Mouse (Mus musculus): ENCODE measurements at regions not wholly inside any gene's neighbourhood (a gene's known extent, or its start where the extent isn't known, plus 50 kb on each side); places are given as distances from the start of the nearest gene placed in this dataset.

DNA sequence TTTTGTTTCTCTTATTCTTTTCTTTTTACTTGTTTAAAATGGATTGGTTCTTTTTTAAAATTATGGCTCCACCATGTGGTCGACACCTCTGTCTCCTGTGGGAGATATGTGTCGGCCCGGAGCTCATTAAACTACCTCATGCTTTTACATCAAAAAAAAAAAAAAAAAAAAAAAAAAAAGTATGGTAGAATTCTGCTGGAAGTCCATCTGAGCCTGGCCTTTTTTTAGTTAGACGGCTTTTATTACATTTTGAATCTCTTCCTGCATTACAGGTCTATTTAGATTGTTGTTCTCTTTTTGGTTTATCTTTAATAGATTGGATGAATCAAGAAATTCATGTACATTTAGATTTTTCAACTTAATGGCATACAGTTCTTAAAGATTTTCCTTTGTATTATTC lies 350.8 kb upstream of the Ascc3 start:
- WGBS = 85% methylated on average over 4 of the region's 4 CpGs
- no peak overlapping the region for H3K9ac ChIP-seq (replicated peaks; ENCODE audit: low read length)
- no peaks in the 10 kb centered on the region for H3K36me3 ChIP-seq (ENCODE audit: control insufficient read depth, insufficient read depth, low read length)
- ATAC-seq (ENCODE audit: low FRiP score, low TSS enrichment) = no peak
- H3K4me2 ChIP-seq (ENCODE audit: low read length) = no peak overlapping the region
- H3K9me3 ChIP-seq (ENCODE audit: control insufficient read depth, low read length) = no peaks in the 10 kb centered on the region
- H3K4me3 ChIP-seq (replicated peaks; ENCODE audit: low read depth, low read length) = no peak overlapping the region
- H3K4me1 ChIP-seq (ENCODE audit: control insufficient read depth, insufficient read depth, low read length) = no peaks in the 10 kb centered on the region
- no peak overlapping the region for H3K27ac ChIP-seq (replicated peaks; ENCODE audit: low read depth, low read length)
- H3K27me3 ChIP-seq (ENCODE audit: control insufficient read depth, insufficient read depth, low read length) = no peaks in the 10 kb centered on the region
- no peak for DNase-seq

DNA sequence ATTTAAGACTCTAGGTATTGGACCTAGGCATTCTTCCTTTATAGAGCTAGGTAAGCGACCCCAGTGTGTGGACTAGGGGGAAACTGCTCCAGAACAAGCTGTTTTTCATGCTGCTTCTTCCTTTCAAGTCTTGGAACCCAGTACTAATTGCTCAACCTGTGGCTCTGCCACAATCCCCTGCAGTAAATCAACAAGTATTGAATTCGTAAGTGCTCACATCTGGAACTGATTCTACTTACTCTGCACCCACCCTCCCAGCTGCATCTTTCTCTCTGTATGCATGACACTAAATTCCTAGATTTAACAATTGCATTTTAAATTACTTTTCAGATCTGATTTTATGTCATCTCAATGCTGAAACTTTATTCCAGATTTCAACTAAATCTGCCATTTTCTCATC lies 388.9 kb upstream of the Ascc3 start:
- H3K9me3 ChIP-seq (ENCODE audit: control insufficient read depth, low read length) = no peaks in the 10 kb centered on the region
- WGBS = 74% methylated on average over 2 of the region's 2 CpGs
- H3K27me3 ChIP-seq (ENCODE audit: control insufficient read depth, insufficient read depth, low read length) = no peaks in the 10 kb centered on the region
- H3K9ac ChIP-seq (replicated peaks; ENCODE audit: low read length) = no peak overlapping the region
- no peak for ATAC-seq (ENCODE audit: low FRiP score, low TSS enrichment)
- no peak overlapping the region for H3K4me3 ChIP-seq (replicated peaks; ENCODE audit: low read depth, low read length)
- no peak overlapping the region for H3K4me2 ChIP-seq (ENCODE audit: low read length)
- no peak overlapping the region for H3K27ac ChIP-seq (replicated peaks; ENCODE audit: low read depth, low read length)
- no peaks in the 10 kb centered on the region for H3K36me3 ChIP-seq (ENCODE audit: control insufficient read depth, insufficient read depth, low read length)
- H3K4me1 ChIP-seq (ENCODE audit: control insufficient read depth, insufficient read depth, low read length) = no peaks in the 10 kb centered on the region
- no peak for DNase-seq

DNA sequence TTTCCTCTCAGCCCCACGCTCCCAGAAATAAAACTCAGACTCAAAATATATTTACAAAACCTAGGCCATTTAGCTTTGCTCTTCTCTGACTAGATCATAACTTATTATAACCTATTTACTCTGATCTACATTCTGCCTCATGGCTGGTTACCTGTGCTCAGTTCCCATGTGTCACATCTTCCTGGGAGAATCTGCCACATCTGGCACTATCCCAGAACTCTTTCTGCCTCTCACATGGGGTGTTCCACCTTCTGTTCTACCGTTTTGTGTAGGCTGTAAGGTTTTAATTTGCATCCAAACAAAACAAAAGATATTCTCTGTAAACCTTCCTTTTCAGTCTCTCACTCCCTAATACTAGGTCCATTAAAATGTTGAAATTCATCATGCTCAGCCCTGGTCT lies 390.8 kb upstream of the Ascc3 start:
- no peaks in the 10 kb centered on the region for H3K4me1 ChIP-seq (ENCODE audit: control insufficient read depth, insufficient read depth, low read length)
- H3K36me3 ChIP-seq (ENCODE audit: control insufficient read depth, insufficient read depth, low read length) = no peaks in the 10 kb centered on the region
- no peak overlapping the region for H3K4me2 ChIP-seq (ENCODE audit: low read length)
- no peak overlapping the region for H3K4me3 ChIP-seq (replicated peaks; ENCODE audit: low read depth, low read length)
- ATAC-seq (ENCODE audit: low FRiP score, low TSS enrichment) (no peak), DNase-seq (no peak)
- H3K9ac ChIP-seq (replicated peaks; ENCODE audit: low read length) = no peak overlapping the region
- 55% methylated on average over 2 of the region's 2 CpGs for whole genome bisulfite sequencing
- no peaks in the 10 kb centered on the region for H3K27me3 ChIP-seq (ENCODE audit: control insufficient read depth, insufficient read depth, low read length)
- H3K9me3 ChIP-seq (ENCODE audit: control insufficient read depth, low read length) = no peaks in the 10 kb centered on the region
- no peak overlapping the region for H3K27ac ChIP-seq (replicated peaks; ENCODE audit: low read depth, low read length)

- peak; percentile 73; the same call in 1 of the 2 replicates for ATAC-seq (ENCODE audit: low FRiP score, low TSS enrichment)
- DNase-seq = peak; percentile 73
- Histone ChIP-seq H3K36me3 (ENCODE audit: control insufficient read depth, insufficient read depth, low read length) (no peaks in the 10 kb centered on the region), H3K9ac (replicated peaks; ENCODE audit: low read length) (no peak overlapping the region), H3K4me2 (ENCODE audit: low read length) (no peak overlapping the region), H3K27me3 (ENCODE audit: control insufficient read depth, insufficient read depth, low read length) (no peaks in the 10 kb centered on the region), H3K9me3 (ENCODE audit: control insufficient read depth, low read length) (no peaks in the 10 kb centered on the region), H3K27ac (replicated peaks; ENCODE audit: low read depth, low read length) (no peak overlapping the region), H3K4me1 (ENCODE audit: control insufficient read depth, insufficient read depth, low read length) (no peaks in the 10 kb centered on the region), H3K4me3 (replicated peaks; ENCODE audit: low read depth, low read length) (no peak overlapping the region)
Observed at GRCm38 (mm10) chr10:50199857-50200256, 392.6 kb upstream of the Ascc3 start.

DNA sequence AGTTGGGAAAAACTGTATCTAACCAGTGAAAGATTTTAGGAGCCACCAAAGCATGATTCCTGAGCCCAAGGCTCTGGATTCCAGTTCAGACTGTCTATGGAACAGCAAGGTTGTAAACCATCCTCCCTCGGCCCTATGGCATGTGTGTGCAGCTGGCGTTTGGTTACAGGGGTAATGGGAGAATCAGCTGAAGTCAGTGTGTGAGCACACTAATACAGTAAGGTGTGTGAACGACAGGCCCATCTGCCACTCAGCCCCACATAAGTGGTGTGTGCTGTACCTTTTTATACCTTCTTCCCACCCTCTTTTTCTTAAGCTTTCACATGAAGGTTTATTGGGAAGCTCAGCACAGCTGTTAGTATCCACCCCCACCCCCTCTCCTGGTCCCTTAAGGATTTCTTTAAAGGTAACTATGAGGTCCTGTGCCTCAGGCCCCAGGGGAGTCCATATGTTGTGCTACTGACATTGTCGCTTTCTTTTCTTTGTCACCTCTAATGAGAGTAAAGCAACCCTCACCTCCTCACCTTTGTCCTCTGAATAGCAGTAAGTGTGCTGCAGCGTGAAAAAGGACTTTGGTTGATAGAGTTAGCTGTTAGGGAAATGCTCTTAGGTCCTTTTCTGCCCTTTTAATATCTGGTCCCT lies 394.5 kb upstream of the Ascc3 start:
- Histone ChIP-seq H3K9ac (replicated peaks; ENCODE audit: low read length) (no peak overlapping the region), H3K27ac (replicated peaks; ENCODE audit: low read depth, low read length) (no peak overlapping the region), H3K36me3 (ENCODE audit: control insufficient read depth, insufficient read depth, low read length) (no peaks in the 10 kb centered on the region), H3K4me3 (replicated peaks; ENCODE audit: low read depth, low read length) (no peak overlapping the region), H3K4me1 (ENCODE audit: control insufficient read depth, insufficient read depth, low read length) (no peaks in the 10 kb centered on the region), H3K27me3 (ENCODE audit: control insufficient read depth, insufficient read depth, low read length) (no peaks in the 10 kb centered on the region), H3K9me3 (ENCODE audit: control insufficient read depth, low read length) (no peaks in the 10 kb centered on the region), H3K4me2 (ENCODE audit: low read length) (no peak overlapping the region)
- 76% methylated on average over 5 of the region's 5 CpGs for WGBS
- no peak for DNase-seq
- no peak for ATAC-seq (ENCODE audit: low FRiP score, low TSS enrichment)

GRCm38 (mm10) chr10:50190276-50190675 lies 401.7 kb upstream of the Grik2 start:
- H3K27ac ChIP-seq (replicated peaks; ENCODE audit: low read depth, low read length) = no peak overlapping the region
- no peak for DNase-seq
- no peak for ATAC-seq (ENCODE audit: low FRiP score, low TSS enrichment)
- no peak overlapping the region for H3K4me2 ChIP-seq (ENCODE audit: low read length)
- no peaks in the 10 kb centered on the region for H3K27me3 ChIP-seq (ENCODE audit: control insufficient read depth, insufficient read depth, low read length)
- WGBS = 77% methylated on average over 4 of the region's 4 CpGs
- H3K4me1 ChIP-seq (ENCODE audit: control insufficient read depth, insufficient read depth, low read length) = no peaks in the 10 kb centered on the region
- no peak overlapping the region for H3K4me3 ChIP-seq (replicated peaks; ENCODE audit: low read depth, low read length)
- no peaks in the 10 kb centered on the region for H3K36me3 ChIP-seq (ENCODE audit: control insufficient read depth, insufficient read depth, low read length)
- H3K9ac ChIP-seq (replicated peaks; ENCODE audit: low read length) = no peak overlapping the region
- no peaks in the 10 kb centered on the region for H3K9me3 ChIP-seq (ENCODE audit: control insufficient read depth, low read length)

- Histone ChIP-seq H3K27me3 (ENCODE audit: control insufficient read depth, insufficient read depth, low read length) (no peaks in the 10 kb centered on the region), H3K4me1 (ENCODE audit: control insufficient read depth, insufficient read depth, low read length) (no peaks in the 10 kb centered on the region), H3K36me3 (ENCODE audit: control insufficient read depth, insufficient read depth, low read length) (no peaks in the 10 kb centered on the region), H3K4me3 (replicated peaks; ENCODE audit: low read depth, low read length) (no peak overlapping the region), H3K9me3 (ENCODE audit: control insufficient read depth, low read length) (no peaks in the 10 kb centered on the region), H3K9ac (replicated peaks; ENCODE audit: low read length) (no peak overlapping the region), H3K27ac (replicated peaks; ENCODE audit: low read depth, low read length) (no peak overlapping the region), H3K4me2 (ENCODE audit: low read length) (no peak overlapping the region)
- WGBS = 72% methylated on average over 6 of the region's 6 CpGs
- ATAC-seq (ENCODE audit: low FRiP score, low TSS enrichment) (no peak), DNase-seq (peak; percentile 1)
Observed at GRCm38 (mm10) chr10:50169116-50169515, 380.6 kb upstream of the Grik2 start.

DNA sequence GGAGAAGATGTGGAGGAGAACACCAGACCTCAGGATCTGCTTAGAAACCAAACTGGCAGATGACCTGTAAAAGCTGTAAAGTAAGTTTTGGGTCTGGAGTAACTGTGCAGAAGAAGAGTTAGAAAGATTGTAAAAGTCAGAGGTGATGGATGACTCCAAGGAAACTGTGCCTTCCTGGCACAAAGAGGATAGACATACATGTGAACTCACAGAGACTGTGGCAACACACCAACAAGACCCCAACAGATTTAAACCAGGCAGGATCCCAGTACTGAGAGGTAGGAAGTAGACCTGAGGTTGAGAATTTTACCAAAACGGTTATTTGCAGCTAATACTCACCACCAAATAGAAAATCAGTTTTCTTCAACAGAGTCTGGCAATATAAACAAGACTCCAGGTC lies 349.8 kb upstream of the Grik2 start:
- Histone ChIP-seq H3K4me3 (replicated peaks; ENCODE audit: low read depth, low read length) (no peak overlapping the region), H3K27me3 (ENCODE audit: control insufficient read depth, insufficient read depth, low read length) (no peaks in the 10 kb centered on the region), H3K9me3 (ENCODE audit: control insufficient read depth, low read length) (no peaks in the 10 kb centered on the region), H3K4me2 (ENCODE audit: low read length) (no peak overlapping the region), H3K9ac (replicated peaks; ENCODE audit: low read length) (no peak overlapping the region), H3K27ac (replicated peaks; ENCODE audit: low read depth, low read length) (no peak overlapping the region), H3K36me3 (ENCODE audit: control insufficient read depth, insufficient read depth, low read length) (no peaks in the 10 kb centered on the region), H3K4me1 (ENCODE audit: control insufficient read depth, insufficient read depth, low read length) (no peaks in the 10 kb centered on the region)
- no peak for DNase-seq
- 69% methylated on average over 1 of the region's 1 CpGs for WGBS
- ATAC-seq (ENCODE audit: low FRiP score, low TSS enrichment) = no peak

DNA sequence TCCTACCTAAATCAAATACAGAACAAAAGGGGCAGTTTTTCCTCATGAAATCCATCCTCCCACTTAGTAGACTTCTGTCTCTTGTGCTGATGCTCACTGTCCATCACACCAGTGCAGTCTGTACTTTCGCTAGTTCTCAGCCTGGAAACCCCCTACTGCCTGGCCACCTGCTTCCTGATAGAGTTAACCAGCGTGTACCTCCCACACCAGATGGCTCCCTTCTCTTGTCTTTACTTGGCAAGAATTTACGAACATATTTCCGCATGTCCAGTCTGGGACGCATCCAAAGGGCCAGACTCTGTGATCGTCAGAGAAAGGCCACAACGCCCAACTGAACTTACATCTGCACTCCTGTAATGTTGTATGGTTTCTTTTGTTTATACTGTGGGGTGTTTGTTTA lies 349.2 kb upstream of the Grik2 start:
- Histone ChIP-seq H3K4me2 (ENCODE audit: low read length) (no peak overlapping the region), H3K4me3 (replicated peaks; ENCODE audit: low read depth, low read length) (no peak overlapping the region), H3K9me3 (ENCODE audit: control insufficient read depth, low read length) (no peaks in the 10 kb centered on the region), H3K9ac (replicated peaks; ENCODE audit: low read length) (no peak overlapping the region), H3K27me3 (ENCODE audit: control insufficient read depth, insufficient read depth, low read length) (no peaks in the 10 kb centered on the region), H3K4me1 (ENCODE audit: control insufficient read depth, insufficient read depth, low read length) (no peaks in the 10 kb centered on the region), H3K27ac (replicated peaks; ENCODE audit: low read depth, low read length) (no peak overlapping the region), H3K36me3 (ENCODE audit: control insufficient read depth, insufficient read depth, low read length) (no peaks in the 10 kb centered on the region)
- peak; percentile 14 for DNase-seq
- no peak for ATAC-seq (ENCODE audit: low FRiP score, low TSS enrichment)
- 71% methylated on average over 7 of the region's 7 CpGs for WGBS

All from midbrain, embryonic 14.5 days (tissue).